Mouse (Mus musculus): ENCODE measurements around the gene Gan. TPM values are rescaled to one million over a fixed set of nuclear protein-coding genes. Genes with fewer than 3 reads are reported as not detected.

Gene Gan
- polyA plus RNA-seq, 1 experiment from 2014 or later: 2.1 TPM

GRCm38 (mm10) chr8:117217724-117218123 lies 59.8 kb downstream of the Gan start:
- 0 out of 2 replicates have a peak, but pooled peaks cover 6% of the 10 kb centered on the region for H3K4me1 ChIP-seq (replicated peaks)
- H3K9me3 ChIP-seq: no peaks in the 10 kb centered on the region
- whole genome bisulfite sequencing: 97% methylated on average over 2 of the region's 2 CpGs
- no peak for DNase-seq (ENCODE audit: low spot score)
- no peaks in the 10 kb centered on the region for H3K27me3 ChIP-seq (ENCODE audit: insufficient read depth, poor library complexity, severe bottlenecking)
- peaks cover 21% of the 10 kb centered on the region for H3K36me3 ChIP-seq
- H3K4me3 ChIP-seq: no peak overlapping the region
- no peak overlapping the region for H3K27ac ChIP-seq

DNA sequence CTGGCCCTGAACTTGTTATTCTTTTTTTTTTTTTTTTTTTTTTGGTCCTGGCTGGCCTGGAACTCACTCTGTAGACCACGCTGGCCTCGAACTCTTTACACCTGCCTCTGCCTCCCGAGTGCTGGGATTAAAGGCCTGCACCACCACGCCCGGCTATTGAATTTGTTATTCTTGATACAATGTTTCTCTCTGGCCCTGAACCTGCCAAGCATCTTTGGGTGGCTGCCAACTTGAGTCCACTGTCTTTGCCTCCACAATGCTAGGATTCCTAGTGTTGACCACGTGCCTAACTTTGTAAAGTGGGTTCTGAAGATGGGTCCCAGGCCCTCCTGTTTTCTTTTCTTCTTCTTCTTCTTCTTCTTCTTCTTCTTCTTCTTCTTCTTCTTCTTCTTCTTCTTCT lies 64.5 kb downstream of the Gan start:
- H3K36me3 ChIP-seq: 0 out of 2 replicates have a peak, but pooled peaks cover 2% of the 10 kb centered on the region
- H3K4me1 ChIP-seq (replicated peaks): no peaks in the 10 kb centered on the region
- no peak for DNase-seq (ENCODE audit: low spot score)
- WGBS: 89% methylated on average over 6 of the region's 6 CpGs
- no peak overlapping the region for H3K27ac ChIP-seq
- no peaks in the 10 kb centered on the region for H3K9me3 ChIP-seq
- H3K4me3 ChIP-seq: no peak overlapping the region
- no peaks in the 10 kb centered on the region for H3K27me3 ChIP-seq (ENCODE audit: insufficient read depth, poor library complexity, severe bottlenecking)

DNA sequence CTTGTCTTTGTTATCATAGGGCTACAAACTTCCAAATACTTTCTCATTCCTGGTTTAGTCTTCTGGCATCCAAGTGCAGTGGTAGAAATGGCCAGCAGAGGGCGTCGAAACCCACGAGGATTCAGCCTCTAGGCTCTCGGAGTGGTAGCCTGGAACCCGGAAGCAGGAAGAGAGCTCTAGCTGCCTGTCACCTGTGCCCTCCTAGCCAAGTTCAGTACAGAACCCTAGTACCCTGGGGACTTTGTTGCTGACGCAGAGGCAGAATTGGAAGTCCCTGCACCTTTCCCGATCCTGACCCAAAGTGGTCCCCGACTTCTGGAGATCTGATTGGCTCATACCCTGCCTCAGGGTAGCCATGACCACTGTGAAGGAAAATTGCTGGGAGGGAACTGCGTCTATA lies 66.7 kb downstream of the Gan start:
- DNase-seq (ENCODE audit: low spot score): peak; percentile 88
- Histone ChIP-seq H3K4me3 (peak overlapping the region; percentile 40), H3K27ac (peak overlapping the region; percentile 68; the same call in 1 of the 2 replicates), H3K4me1 (replicated peaks) (no peaks in the 10 kb centered on the region), H3K27me3 (ENCODE audit: insufficient read depth, poor library complexity, severe bottlenecking) (no peaks in the 10 kb centered on the region), H3K9me3 (no peaks in the 10 kb centered on the region), H3K36me3 (no peaks in the 10 kb centered on the region)
- 14% methylated on average over 9 of the region's 9 CpGs for WGBS

- Histone ChIP-seq H3K27ac (no peak overlapping the region), H3K27me3 (ENCODE audit: insufficient read depth, poor library complexity, severe bottlenecking) (no peaks in the 10 kb centered on the region), H3K9me3 (no peaks in the 10 kb centered on the region), H3K4me3 (no peak overlapping the region), H3K36me3 (no peaks in the 10 kb centered on the region), H3K4me1 (replicated peaks) (no peaks in the 10 kb centered on the region)
- no peak for DNase-seq (ENCODE audit: low spot score)
- WGBS: 89% methylated on average over 12 of the region's 12 CpGs
Observed at GRCm38 (mm10) chr8:117226306-117226705, 68.4 kb downstream of the Gan start.

DNA sequence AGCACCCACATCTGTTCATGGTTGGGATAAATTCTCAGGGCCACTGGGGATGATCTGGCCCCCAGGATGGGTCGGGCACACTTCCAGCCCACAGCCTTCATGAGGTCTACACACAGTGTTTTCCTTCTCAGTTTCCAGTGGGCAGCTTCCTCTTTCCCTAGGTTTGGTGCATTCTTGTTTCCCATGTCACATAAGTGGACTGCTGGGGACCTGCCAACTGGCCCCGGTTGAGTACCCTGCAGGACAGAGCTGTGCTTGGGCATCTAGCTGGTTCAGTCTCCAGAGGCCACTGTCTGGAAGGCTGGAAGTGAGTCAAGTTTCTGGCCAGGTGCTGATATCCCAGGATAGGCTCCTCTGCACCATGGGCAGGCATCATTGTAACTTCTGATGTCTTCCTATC lies 69.4 kb downstream of the Gan start:
- no peak overlapping the region for H3K4me3 ChIP-seq
- H3K27me3 ChIP-seq (ENCODE audit: insufficient read depth, poor library complexity, severe bottlenecking): no peaks in the 10 kb centered on the region
- H3K27ac ChIP-seq: no peak overlapping the region
- H3K36me3 ChIP-seq: no peaks in the 10 kb centered on the region
- no peak for DNase-seq (ENCODE audit: low spot score)
- H3K9me3 ChIP-seq: no peaks in the 10 kb centered on the region
- WGBS: 92% methylated on average over 2 of the region's 2 CpGs
- no peaks in the 10 kb centered on the region for H3K4me1 ChIP-seq (replicated peaks)

- Histone ChIP-seq H3K9me3 (no peaks in the 10 kb centered on the region), H3K4me1 (replicated peaks) (no peaks in the 10 kb centered on the region), H3K4me3 (no peak overlapping the region), H3K27ac (no peak overlapping the region), H3K27me3 (ENCODE audit: insufficient read depth, poor library complexity, severe bottlenecking) (no peaks in the 10 kb centered on the region), H3K36me3 (no peaks in the 10 kb centered on the region)
- no peak for DNase-seq (ENCODE audit: low spot score)
- WGBS: 85% methylated on average over 7 of the region's 7 CpGs
Observed at GRCm38 (mm10) chr8:117233199-117233598, 75.3 kb downstream of the Gan start.

DNA sequence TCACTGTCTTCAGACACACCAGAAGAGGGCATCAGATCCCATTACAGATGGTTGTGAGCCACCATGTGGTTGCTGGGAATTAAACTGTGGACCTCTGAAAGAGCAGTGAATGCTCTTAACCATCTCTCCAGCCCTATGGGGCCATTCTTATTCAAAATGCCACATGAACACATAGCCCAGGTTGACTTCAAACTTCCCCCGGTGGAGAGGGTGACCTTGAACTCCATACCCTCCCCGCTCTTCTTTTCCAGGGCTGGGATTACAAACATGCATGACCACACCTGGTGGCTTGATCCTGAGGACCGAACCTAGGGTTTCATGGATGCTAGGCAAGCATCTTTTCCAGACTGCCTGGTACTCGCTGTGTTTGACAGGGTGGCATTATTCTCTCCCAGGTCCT lies 78.6 kb downstream of the Gan start:
- 92% methylated on average over 4 of the region's 4 CpGs for WGBS
- DNase-seq (ENCODE audit: low spot score): no peak
- H3K36me3 ChIP-seq: no peaks in the 10 kb centered on the region
- no peaks in the 10 kb centered on the region for H3K27me3 ChIP-seq (ENCODE audit: insufficient read depth, poor library complexity, severe bottlenecking)
- no peak overlapping the region for H3K4me3 ChIP-seq
- no peak overlapping the region for H3K27ac ChIP-seq
- H3K9me3 ChIP-seq: no peaks in the 10 kb centered on the region
- peaks cover 6% of the 10 kb centered on the region for H3K4me1 ChIP-seq (replicated peaks)

DNA sequence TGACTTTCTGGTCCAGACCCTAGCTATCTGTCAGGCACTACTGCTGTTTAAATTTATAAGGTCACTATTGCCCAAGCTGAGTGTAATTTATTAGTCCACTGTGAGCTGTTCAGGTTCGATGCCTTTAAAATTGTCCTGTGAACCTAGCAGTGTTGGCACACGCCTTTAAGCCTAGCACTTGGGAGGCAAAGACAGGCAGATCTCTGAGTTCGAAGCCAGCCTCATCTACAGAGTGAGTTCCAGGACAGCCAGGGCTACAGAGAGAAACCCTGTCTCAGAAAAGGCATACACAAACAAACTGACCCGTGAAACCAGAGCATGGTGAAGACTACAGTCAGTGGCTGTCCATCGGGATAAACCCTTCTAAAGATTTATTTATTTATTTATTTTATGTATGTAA lies 82.4 kb downstream of the Gan start:
- no peak overlapping the region for H3K27ac ChIP-seq
- H3K27me3 ChIP-seq (ENCODE audit: insufficient read depth, poor library complexity, severe bottlenecking): no peaks in the 10 kb centered on the region
- peaks cover 11% of the 10 kb centered on the region for H3K4me1 ChIP-seq (replicated peaks)
- no peaks in the 10 kb centered on the region for H3K36me3 ChIP-seq
- no peak for DNase-seq (ENCODE audit: low spot score)
- WGBS: 86% methylated on average over 5 of the region's 5 CpGs
- H3K9me3 ChIP-seq: no peaks in the 10 kb centered on the region
- H3K4me3 ChIP-seq: no peak overlapping the region

- DNase-seq (ENCODE audit: low spot score): no peak
- Histone ChIP-seq H3K9me3 (no peaks in the 10 kb centered on the region), H3K27me3 (ENCODE audit: insufficient read depth, poor library complexity, severe bottlenecking) (no peaks in the 10 kb centered on the region), H3K36me3 (no peaks in the 10 kb centered on the region), H3K27ac (0 out of 2 replicates have a peak overlapping the region, but pooled peaks have one; percentile 24), H3K4me3 (no peak overlapping the region), H3K4me1 (replicated peaks) (peaks cover 11% of the 10 kb centered on the region)
- WGBS: 83% methylated on average over 5 of the region's 5 CpGs
Observed at GRCm38 (mm10) chr8:117240841-117241494, 83.0 kb downstream of the Gan start.

- no peak for DNase-seq (ENCODE audit: low spot score)
- no peak overlapping the region for H3K27ac ChIP-seq
- WGBS: 26% methylated on average over 3 of the region's 3 CpGs
Observed at GRCm38 (mm10) chr8:117241848-117242247, 83.9 kb downstream of the Gan start.

DNA sequence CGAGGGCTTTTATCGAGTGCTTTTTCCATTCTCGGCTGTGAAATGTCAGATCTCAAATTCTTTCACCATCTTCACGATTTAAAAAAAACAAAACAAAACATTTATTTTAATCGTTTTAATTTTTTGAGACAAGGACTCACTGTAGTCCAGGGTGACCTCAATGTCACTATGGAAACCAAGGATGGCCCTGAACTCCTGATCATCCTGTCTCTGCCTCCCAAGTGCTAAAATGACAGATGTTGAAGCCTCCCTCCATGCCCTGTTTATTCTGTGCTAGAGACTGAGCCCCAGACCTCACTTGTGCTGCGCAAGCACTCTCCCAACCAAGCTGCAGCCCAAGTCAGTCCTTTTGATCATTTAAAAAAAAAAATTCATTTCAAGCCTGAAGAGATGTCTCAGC lies 84.4 kb downstream of the Gan start:
- no peak for DNase-seq (ENCODE audit: low spot score)
- Histone ChIP-seq H3K36me3 (no peaks in the 10 kb centered on the region), H3K4me3 (no peak overlapping the region), H3K4me1 (replicated peaks) (peaks cover 11% of the 10 kb centered on the region), H3K27ac (no peak overlapping the region), H3K27me3 (ENCODE audit: insufficient read depth, poor library complexity, severe bottlenecking) (no peaks in the 10 kb centered on the region), H3K9me3 (no peaks in the 10 kb centered on the region)
- 84% methylated on average over 6 of the region's 6 CpGs for WGBS

More at GRCm38 (mm10) chr8:117241848-117242247, 83.9 kb downstream of the Gan start:
- H3K9me3 ChIP-seq: no peaks in the 10 kb centered on the region
- H3K36me3 ChIP-seq: no peaks in the 10 kb centered on the region
- no peaks in the 10 kb centered on the region for H3K27me3 ChIP-seq (ENCODE audit: insufficient read depth, poor library complexity, severe bottlenecking)
- H3K4me1 ChIP-seq (replicated peaks): peaks cover 11% of the 10 kb centered on the region
- no peak overlapping the region for H3K4me3 ChIP-seq

DNA sequence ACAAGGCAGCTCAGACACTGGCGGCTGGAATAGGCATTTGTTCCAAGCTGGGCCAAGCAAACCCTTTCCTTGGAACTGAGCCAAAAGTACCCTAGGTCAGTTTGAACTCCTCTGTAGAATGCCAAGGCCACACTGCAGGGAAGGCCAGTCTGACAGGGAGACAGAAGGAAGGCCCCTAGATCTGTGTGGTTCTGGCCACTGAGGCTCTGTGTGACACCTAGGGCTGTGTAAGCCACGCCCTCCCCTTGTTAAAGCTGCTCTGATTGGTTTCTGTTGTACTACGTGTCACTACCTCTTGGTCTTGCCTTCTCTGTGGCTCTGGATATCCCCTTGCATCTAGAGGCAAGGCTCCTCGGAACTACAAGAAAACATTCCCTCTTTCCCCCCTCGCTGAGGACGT lies 86.7 kb downstream of the Gan start:
- DNase-seq (ENCODE audit: low spot score): no peak
- Histone ChIP-seq H3K27ac (no peak overlapping the region), H3K9me3 (no peaks in the 10 kb centered on the region), H3K36me3 (no peaks in the 10 kb centered on the region), H3K4me1 (replicated peaks) (peaks cover 11% of the 10 kb centered on the region), H3K27me3 (ENCODE audit: insufficient read depth, poor library complexity, severe bottlenecking) (no peaks in the 10 kb centered on the region), H3K4me3 (no peak overlapping the region)
- 43% methylated on average over 6 of the region's 6 CpGs for WGBS

GRCm38 (mm10) chr8:117248341-117248740 lies 90.4 kb downstream of the Gan start:
- H3K9me3 ChIP-seq: no peaks in the 10 kb centered on the region
- no peak overlapping the region for H3K4me3 ChIP-seq
- no peaks in the 10 kb centered on the region for H3K27me3 ChIP-seq (ENCODE audit: insufficient read depth, poor library complexity, severe bottlenecking)
- no peak for DNase-seq (ENCODE audit: low spot score)
- H3K27ac ChIP-seq: no peak overlapping the region
- H3K4me1 ChIP-seq (replicated peaks): no peaks in the 10 kb centered on the region
- H3K36me3 ChIP-seq: no peaks in the 10 kb centered on the region
- WGBS: 85% methylated on average over 11 of the region's 11 CpGs

Measured in hindbrain, embryonic 10.5 days (tissue).